Mouse (Mus musculus) hindbrain, postnatal 0 days (tissue): ENCODE measurements around the gene Vmn1r72. TPM values are rescaled to one million over a fixed set of nuclear protein-coding genes. Genes with fewer than 3 reads are reported as not detected.
"Not testable (repeated sequence)": the region's sequence is repeated elsewhere in the genome, so short reads cannot be mapped to it uniquely, and the experiment has no call there.

Experiments used
- ATAC-seq: fragments of 200-750 bp; cut with Nextera tagmentation; 2 replicates; pipeline ENCODE4 v1.8.0; 2017; ENCODE audit warnings: mild to moderate bottlenecking, moderate TSS enrichment, moderate library complexity
- DNase-seq: peaks from one replicate; pipeline ENCODE4 v3.0.0-alpha.2; 2015; ENCODE audit warnings: low spot score
- H3K27ac ChIP-seq: fragments of 300-500 bp; sonication (generic); 2 replicates; pipeline ENCODE4 v1.5.1; 2014; ENCODE audit warnings: mild to moderate bottlenecking
- H3K27me3 ChIP-seq: fragments of 300-500 bp; sonication (generic); 2 replicates; pipeline ENCODE4 v1.6.1; 2014; ENCODE audit warnings: low read length, mixed read lengths; ENCODE audit not compliant: insufficient read depth
- H3K36me3 ChIP-seq: fragments of 300-500 bp; sonication (generic); 2 replicates; pipeline ENCODE4 v1.6.1; 2014; ENCODE audit warnings: low read length, mixed read lengths; ENCODE audit not compliant: insufficient read depth
- H3K4me1 ChIP-seq: fragments of 300-500 bp; sonication (generic); 2 replicates; pipeline ENCODE4 v1.6.1; 2014; ENCODE audit warnings: antibody characterized with exemption, low read length, mixed read lengths; ENCODE audit not compliant: insufficient read depth
- H3K4me2 ChIP-seq: fragments of 300-500 bp; sonication (generic); 2 replicates; pipeline ENCODE4 v1.6.1; 2014; ENCODE audit warnings: low read depth, mild to moderate bottlenecking, low read length, moderate library complexity, mixed read lengths
- H3K4me3 ChIP-seq: fragments of 300-500 bp; sonication (generic); 2 replicates; pipeline ENCODE4 v1.5.1; 2014; ENCODE audit warnings: low read length
- H3K9ac ChIP-seq: fragments of 300-500 bp; sonication (generic); replicated peaks from 2 replicates; pipeline ENCODE4 v1.6.1; 2014; ENCODE audit warnings: mild to moderate bottlenecking, low read length, moderate library complexity, mixed read lengths
- H3K9me3 ChIP-seq: fragments of 300-500 bp; sonication (generic); 2 replicates; pipeline ENCODE4 v1.6.1; 2016; ENCODE audit warnings: low read length, mixed read lengths
- CTCF ChIP-seq: IDR thresholded peaks from 2 replicates; pipeline ENCODE4 v1.5.1; 2016; ENCODE audit warnings: antibody characterized with exemption, control low read depth, low read depth
- WGBS: fragments of 180-500 bp; shearing (Covaris S2); extraction: QIAGEN DNeasy Blood & Tissue Kit; methylation state at CpG from one replicate; pipeline ENCODE4 v1.1.7; 2014; 5-methylcytosine and 5-hydroxymethylcytosine counted together
- polyA plus RNA-seq: library from polyadenylated mRNA; unstranded; fragments of >200 nt; fragmentation: Nextera tagmentation; extraction: Ambion mirVana; gene quantifications from 2 replicates; pipeline ENCODE4 v1.2.1, GENCODE M21; 2015
- total RNA-seq: library from RNA; depleted of rRNA; stranded (reverse); fragments of >200 nt; gene quantifications from 2 replicates; pipeline ENCODE4 v1.2.3, GENCODE M21; 2014; rRNA removed

Vmn1r72 gene
- total RNA-seq (not detected in 2 replicates), polyA plus RNA-seq (not detected in 2 replicates)

GRCm38 (mm10) chr7:11680047-11680446 is at the start of gene Vmn1r72:
TSS of gene Vmn1r72 (minus strand) at chr7:11680147.
- not testable (repeated sequence) for ATAC-seq, DNase-seq, H3K4me3 ChIP-seq, H3K9ac ChIP-seq, H3K27ac ChIP-seq, H3K36me3 ChIP-seq, H3K27me3 ChIP-seq, H3K9me3 ChIP-seq, H3K4me1 ChIP-seq, H3K4me2 ChIP-seq

GRCm38 (mm10) chr7:11617082-11617481 is 62.9 kb downstream of the Vmn1r72 start:
- not testable (repeated sequence) for ATAC-seq, H3K36me3 ChIP-seq, H3K27ac ChIP-seq, H3K27me3 ChIP-seq, H3K9ac ChIP-seq, H3K9me3 ChIP-seq, H3K4me1 ChIP-seq, H3K4me3 ChIP-seq, H3K4me2 ChIP-seq
- peak; percentile 1 for DNase-seq
- WGBS, result 12% methylated on average over 8 of the region's 8 CpGs
- TF ChIP-seq CTCF, result peak; percentile 33; the same call in 1 of the 2 replicates

Other genes with a start within 250 kb of the Vmn1r72 start
- gene Zscan4-ps2, start 165.8 kb downstream of the Vmn1r72 start, total RNA-seq, result not detected in 2 replicates
- not detected in 2 replicates for gene Zscan4-ps2, start 165.8 kb downstream of the Vmn1r72 start, polyA plus RNA-seq
- gene Zscan4-ps3, start 70.8 kb downstream of the Vmn1r72 start, total RNA-seq, result not detected in 2 replicates
- not detected in 2 replicates for gene Zscan4-ps3, start 70.8 kb downstream of the Vmn1r72 start, polyA plus RNA-seq
- not detected in 2 replicates for gene Vmn1r73, start 50.1 kb upstream of the Vmn1r72 start, total RNA-seq
- gene Vmn1r73, start 50.1 kb upstream of the Vmn1r72 start, polyA plus RNA-seq, result not detected in 2 replicates
- gene Vmn1r74, start 153.8 kb upstream of the Vmn1r72 start, total RNA-seq, result not detected in 2 replicates
- not detected in 2 replicates for gene Vmn1r74, start 153.8 kb upstream of the Vmn1r72 start, polyA plus RNA-seq
- gene Vmn1r75, start 194.5 kb upstream of the Vmn1r72 start, total RNA-seq, result not detected in 2 replicates
- not detected in 2 replicates for gene Vmn1r75, start 194.5 kb upstream of the Vmn1r72 start, polyA plus RNA-seq